In the genomic region with DNA sequence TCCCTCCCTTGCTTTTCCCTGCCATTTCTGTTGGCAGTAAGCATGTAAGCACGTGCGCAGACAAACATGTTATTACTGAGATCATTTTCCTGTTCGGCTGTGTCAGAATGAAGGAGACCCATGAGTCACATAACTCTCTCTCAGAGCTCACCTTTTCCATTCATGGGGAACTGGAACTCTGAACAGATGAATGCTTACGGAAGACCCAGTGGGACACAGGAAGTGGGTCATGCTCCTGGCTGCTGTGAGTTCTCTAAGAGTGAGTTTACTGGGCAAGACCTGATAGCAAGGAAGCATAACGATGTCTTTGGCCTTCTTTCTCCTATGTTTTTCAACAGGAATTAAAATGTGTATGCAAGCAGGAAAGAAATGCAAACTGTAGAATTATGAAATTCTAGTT, we compare ENCODE assay signal across 29 mouse cellular contexts.
A peak's percentile ranks its signal among the peaks of the same experiment; 100 is the strongest.
DNase-seq lines count a peak whose midpoint lies in the region; ATAC-seq and TF ChIP-seq lines count a peak whose summit lies in the region.
"Had no signal": no experiment of that assay in that cellular context is flagged by ENCODE, and none has a peak within 500 bp of the region (broad histone marks: within the 10 kb centered on the region; RNA-seq: fewer than 3 reads in every experiment).

No protein-coding gene starts in this region.

- intact Hi-C loops in heart, adult 2 months (cut with DNase I): no loop called here

- no peaks in the 10 kb centered on the region for H3K9me3 ChIP-seq in neural tube, embryonic 15.5 days (replicated peaks)
- H3K9me3 ChIP-seq in midbrain, embryonic 10.5 days (replicated peaks): no peaks in the 10 kb centered on the region
- H3K9me3 ChIP-seq: embryonic facial prominence, embryonic 12.5 days; embryonic facial prominence, embryonic 15.5 days; G1E; heart, embryonic 10.5 days; heart, embryonic 13.5 days; intestine, embryonic 15.5 days had no signal

- DNase-seq in cerebellum, adult 18-20 months: peak; percentile 46 to 50
- no peak for DNase-seq in neural tube, embryonic 10.5 days (ENCODE audit: extremely low spot score, low spot score)
- peak; percentile 48 for DNase-seq in cerebellum, adult 9-11 months
- DNase-seq in cerebellum, postnatal 36 days: peak; percentile 28 to 31
- DNase-seq in heart, adult 2 months: no peak
- DNase-seq in midbrain, embryonic 10.5 days (ENCODE audit: low spot score): no peak
- DNase-seq: adrenal gland, postnatal 10 days; adrenal gland, postnatal 36 days; B cell, adult 2 months; forebrain, postnatal 0 days; gastrocnemius, adult 2 months; gastrocnemius, postnatal 14 days; heart, adult 11 months; heart, postnatal 14 days; heart, postnatal 4 days; kidney, adult 11 months; kidney, adult 8-10 months had no signal

- no peaks in the 10 kb centered on the region for H3K27me3 ChIP-seq in neural tube, embryonic 15.5 days (replicated peaks)
- no peaks in the 10 kb centered on the region for H3K27me3 ChIP-seq in heart, adult 2 months (ENCODE audit: control insufficient read depth, insufficient read depth, low read length)
- no peaks in the 10 kb centered on the region for H3K27me3 ChIP-seq in midbrain, embryonic 10.5 days (ENCODE audit: low read depth, poor library complexity, severe bottlenecking)
- H3K27me3 ChIP-seq: CH12.LX; embryonic facial prominence, embryonic 12.5 days; embryonic facial prominence, embryonic 15.5 days; heart, embryonic 13.5 days; intestine, embryonic 15.5 days; Patski had no signal

- no peak for TF ChIP-seq EP300 in heart, adult 2 months (IDR thresholded peaks at IDR 0.05; ENCODE audit: insufficient read depth, low read depth, low read length)

- 72% methylated on average over 5 of the region's 5 CpGs for WGBS in neural tube, embryonic 15.5 days
- 68% methylated on average over 5 of the region's 5 CpGs for WGBS in heart, adult 2 months
- 90% methylated on average over 5 of the region's 5 CpGs for WGBS in midbrain, embryonic 10.5 days

- H3K27ac ChIP-seq in neural tube, embryonic 15.5 days (replicated peaks): no peak overlapping the region
- no peak overlapping the region for H3K27ac ChIP-seq in heart, adult 2 months
- no peak overlapping the region for H3K27ac ChIP-seq in midbrain, embryonic 10.5 days (replicated peaks)
- H3K27ac ChIP-seq: embryonic facial prominence, embryonic 12.5 days; embryonic facial prominence, embryonic 15.5 days; gastrocnemius, adult 2 months; heart, embryonic 10.5 days; heart, embryonic 13.5 days; hindbrain, embryonic 14.5 days; intestine, embryonic 15.5 days had no signal

- H3K4me3 ChIP-seq in neural tube, embryonic 15.5 days (replicated peaks): no peak overlapping the region
- H3K4me3 ChIP-seq in heart, adult 2 months: no peak overlapping the region
- H3K4me3 ChIP-seq in midbrain, embryonic 10.5 days: no peak overlapping the region
- H3K4me3 ChIP-seq: embryonic facial prominence, embryonic 12.5 days; embryonic facial prominence, embryonic 15.5 days; gastrocnemius, adult 2 months; heart, embryonic 10.5 days; heart, embryonic 13.5 days; intestine, embryonic 15.5 days had no signal

- H3K36me3 ChIP-seq in neural tube, embryonic 15.5 days: no peaks in the 10 kb centered on the region
- no peaks in the 10 kb centered on the region for H3K36me3 ChIP-seq in heart, adult 2 months (ENCODE audit: control insufficient read depth, insufficient read depth, low read length)
- H3K36me3 ChIP-seq in midbrain, embryonic 10.5 days: no peaks in the 10 kb centered on the region
- H3K36me3 ChIP-seq: embryonic facial prominence, embryonic 12.5 days; embryonic facial prominence, embryonic 15.5 days; G1E; heart, embryonic 10.5 days; heart, embryonic 13.5 days; intestine, embryonic 15.5 days had no signal

- H3K4me1 ChIP-seq in neural tube, embryonic 15.5 days: 0 out of 2 replicates have a peak, but pooled peaks cover 2% of the 10 kb centered on the region
- no peaks in the 10 kb centered on the region for H3K4me1 ChIP-seq in heart, adult 2 months (ENCODE audit: control insufficient read depth, insufficient read depth, low read length)
- H3K4me1 ChIP-seq in midbrain, embryonic 10.5 days: no peaks in the 10 kb centered on the region
- H3K4me1 ChIP-seq: embryonic facial prominence, embryonic 12.5 days; embryonic facial prominence, embryonic 15.5 days; heart, embryonic 10.5 days; heart, embryonic 13.5 days; intestine, embryonic 15.5 days had no signal

- no peak overlapping the region for H3K9ac ChIP-seq in neural tube, embryonic 15.5 days (replicated peaks)
- no peak overlapping the region for H3K9ac ChIP-seq in heart, adult 2 months (ENCODE audit: low read depth, low read length)
- H3K9ac ChIP-seq: embryonic facial prominence, embryonic 12.5 days; embryonic facial prominence, embryonic 15.5 days; forebrain, postnatal 0 days; heart, embryonic 13.5 days; hindbrain, embryonic 14.5 days; intestine, embryonic 15.5 days had no signal

- no peak for TF ChIP-seq CTCF in heart, adult 2 months (IDR thresholded peaks at IDR 0.05)

- H3K4me2 ChIP-seq in neural tube, embryonic 15.5 days: no peak overlapping the region
- H3K4me2 ChIP-seq: embryonic facial prominence, embryonic 12.5 days; embryonic facial prominence, embryonic 15.5 days; heart, embryonic 13.5 days; hindbrain, embryonic 14.5 days; intestine, embryonic 15.5 days had no signal

- TF ChIP-seq POLR2A in heart, adult 2 months (IDR thresholded peaks at IDR 0.05; ENCODE audit: insufficient read depth, low read depth, low read length): no peak

- no peak for ATAC-seq in cerebellum, adult (ENCODE audit: insufficient number of reproducible peaks, low FRiP score, low TSS enrichment)
- ATAC-seq in neural tube, embryonic 15.5 days (ENCODE audit: low FRiP score): peak; percentile 72
- ATAC-seq: forebrain, embryonic 14.5 days; forebrain, postnatal 0 days; intestine, embryonic 15.5 days; Patski had no signal

- H3K79me2 ChIP-seq in heart, adult 2 months (replicated peaks; ENCODE audit: control insufficient read depth, insufficient read depth, low read length): no peaks in the 10 kb centered on the region

Comparison
In these comparisons a context has a peak if more than half of its experiments do, and no peak if none do; other contexts are left out.
1. DNase-seq: peak in cerebellum, adult 18-20 months (2 of 2), cerebellum, adult 9-11 months (single experiment) and cerebellum, postnatal 36 days (2 of 2); none in neural tube, embryonic 10.5 days (single experiment), heart, adult 2 months (0 of 2) and midbrain, embryonic 10.5 days (single experiment).